Mouse (Mus musculus) common myeloid progenitor, adult 5-6 weeks (primary cell): ENCODE results near the gene Themis2. TPM values are rescaled to one million over a fixed set of nuclear protein-coding genes. Genes with fewer than 3 reads are reported as not detected.

Experiments
- total RNA-seq: library from RNA; stranded (forward); fragments of 200-1000, 187-1606 nt; gene quantifications from 2 replicates; pipeline ENCODE4 v1.2.3, GENCODE M21; 2017

Themis2 gene
- total RNA-seq, 1 experiment from 2014 or later, result 12.0 TPM

Other genes with a start within 250 kb of the Themis2 start
- gene Ptafr, start 232.3 kb downstream of the Themis2 start, total RNA-seq, result 2.1 TPM in 2 replicates
- gene Eya3, start 157.4 kb downstream of the Themis2 start, total RNA-seq, result 18.3 and 35.8 TPM in 2 replicates
- gene Xkr8, start 63.8 kb downstream of the Themis2 start, total RNA-seq, result 2.6 and 4.1 TPM in 2 replicates
- 0.50 TPM in 1 of 2 replicates, not detected in the other for gene Smpdl3b, start 39.1 kb downstream of the Themis2 start, total RNA-seq
- gene Rpa2, start 28.1 kb downstream of the Themis2 start, total RNA-seq, result 52.9 and 63.8 TPM in 2 replicates
- gene Ppp1r8, start 46.8 kb upstream of the Themis2 start, total RNA-seq, result 61.5 and 77.1 TPM in 2 replicates
- 35.6 and 40.6 TPM in 2 replicates for gene Stx12, start 88.1 kb upstream of the Themis2 start, total RNA-seq
- 25.2 and 33.5 TPM in 2 replicates for gene Fam76a, start 126.2 kb upstream of the Themis2 start, total RNA-seq
- gene Fgr, start 177.7 kb upstream of the Themis2 start, total RNA-seq, result 0.53 and 0.96 TPM in 2 replicates
- gene Ahdc1, start 214.9 kb upstream of the Themis2 start, total RNA-seq, result 2.6 and 3.5 TPM in 2 replicates